Mouse (Mus musculus): Measurements from ENCODE around the gene Ptgfrn. TPM values are rescaled to one million over a fixed set of nuclear protein-coding genes. Genes with fewer than 3 reads are reported as not detected.

Ptgfrn gene
- total RNA-seq, 1 experiment from 2014 or later: 4.3 TPM

DNA sequence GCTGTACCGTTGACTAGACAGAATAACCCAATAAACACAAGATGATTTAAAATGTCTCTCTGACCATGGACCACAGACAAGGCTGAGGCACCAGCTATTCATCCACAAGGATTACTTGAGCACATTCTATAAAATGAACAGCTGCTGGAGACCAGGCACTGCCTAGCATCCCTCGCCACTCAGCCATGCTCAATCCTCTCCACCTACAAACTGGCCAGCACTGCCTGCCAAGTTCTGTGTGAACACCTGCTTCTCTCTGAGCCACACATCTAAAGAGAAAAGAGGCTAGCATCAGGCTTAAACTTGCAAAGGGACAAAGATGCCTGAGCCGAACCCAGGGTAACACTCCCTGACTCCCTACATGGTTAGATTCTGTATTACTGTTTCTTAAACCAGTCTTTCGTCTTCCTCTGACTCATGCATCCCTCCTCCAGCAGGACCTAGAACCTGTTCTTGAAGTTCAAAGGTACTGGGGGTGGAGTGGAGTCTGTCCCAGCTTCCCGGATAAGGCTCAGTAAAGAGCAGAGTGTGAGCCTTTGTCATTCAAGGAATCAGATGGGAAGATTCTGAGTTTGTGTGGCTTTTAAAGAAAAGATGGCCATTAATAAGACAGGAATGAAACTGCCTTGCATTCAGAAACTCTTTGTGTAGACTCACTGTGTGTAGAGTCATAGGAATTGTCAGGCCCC is 14.2 kb downstream of the Ptgfrn start:
- ATAC-seq (ENCODE audit: extremely low read depth, insufficient number of reproducible peaks, low FRiP score, poor library complexity, severe bottlenecking): no peak

GRCm38 (mm10) chr3:101092202-101092601 is 17.9 kb downstream of the Ptgfrn start:
- ATAC-seq (ENCODE audit: extremely low read depth, insufficient number of reproducible peaks, low FRiP score, poor library complexity, severe bottlenecking): no peak

DNA sequence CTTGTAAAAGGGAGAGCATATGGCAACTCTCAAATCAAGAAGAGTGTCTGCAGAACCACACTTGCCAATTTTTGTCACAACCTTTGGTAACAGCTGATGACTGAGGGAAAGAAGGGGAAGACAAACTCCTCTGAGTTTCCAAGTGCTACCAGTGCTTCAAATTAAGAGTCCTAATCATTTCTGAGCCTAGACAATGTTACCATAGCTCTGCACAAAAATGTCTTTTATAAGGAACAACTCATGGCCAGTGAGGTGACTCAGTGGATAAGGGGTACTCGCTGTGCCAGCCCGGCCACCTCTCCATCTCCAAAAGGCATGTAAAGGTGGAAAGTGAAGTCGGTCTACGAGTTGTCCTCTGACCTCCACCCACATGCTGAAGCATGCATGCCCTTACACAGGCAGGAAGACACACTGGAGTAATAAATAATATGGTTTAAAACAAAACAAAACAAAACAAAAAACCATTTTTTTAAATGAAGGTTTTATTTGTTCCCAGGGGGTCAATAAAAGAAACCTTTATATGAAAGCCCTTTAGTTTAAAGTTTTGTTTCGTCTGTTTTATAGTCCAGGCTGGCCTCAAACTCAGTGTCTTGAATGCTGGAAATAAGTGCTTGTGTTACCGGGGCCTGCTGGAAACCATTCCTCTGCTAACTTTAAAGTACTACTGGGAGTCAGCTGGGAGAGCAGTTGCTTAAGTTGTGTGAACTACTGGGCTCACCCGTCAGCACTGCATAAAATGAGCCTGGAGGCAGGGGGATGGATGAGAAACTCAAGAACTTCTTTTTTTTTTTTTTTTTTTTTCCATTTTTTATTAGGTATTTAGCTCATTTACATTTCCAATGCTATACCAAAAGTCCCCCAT is 23.3 kb downstream of the Ptgfrn start:
- no peak for ATAC-seq (ENCODE audit: extremely low read depth, insufficient number of reproducible peaks, low FRiP score, poor library complexity, severe bottlenecking)

- no peak for ATAC-seq (ENCODE audit: extremely low read depth, insufficient number of reproducible peaks, low FRiP score, poor library complexity, severe bottlenecking)
These were observed 29.2 kb downstream of the Ptgfrn start for GRCm38 (mm10) chr3:101080925-101081324.

- ATAC-seq (ENCODE audit: extremely low read depth, insufficient number of reproducible peaks, low FRiP score, poor library complexity, severe bottlenecking): no peak
These were observed 31.7 kb downstream of the Ptgfrn start for GRCm38 (mm10) chr3:101078344-101078743.

DNA sequence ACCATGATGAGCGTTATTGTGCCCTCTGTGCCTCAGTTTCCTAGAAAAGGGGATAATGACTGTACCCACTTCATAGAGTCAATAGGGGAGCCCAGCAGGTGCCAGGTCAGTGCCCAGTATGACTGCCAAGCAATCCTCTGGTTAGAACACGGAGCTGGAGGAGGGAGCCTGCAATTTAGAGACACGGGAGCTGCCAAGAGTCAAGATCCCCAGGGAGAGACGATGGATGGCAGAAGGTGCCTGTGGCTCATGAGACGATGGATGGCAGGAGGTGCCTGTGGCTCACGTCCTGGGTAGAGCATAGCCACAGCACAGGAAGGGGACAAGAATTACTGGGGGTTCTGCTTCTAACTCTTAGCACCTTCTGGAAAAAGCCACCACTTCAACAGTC is 32.4 kb downstream of the Ptgfrn start:
- ATAC-seq (ENCODE audit: extremely low read depth, insufficient number of reproducible peaks, low FRiP score, poor library complexity, severe bottlenecking): no peak

DNA sequence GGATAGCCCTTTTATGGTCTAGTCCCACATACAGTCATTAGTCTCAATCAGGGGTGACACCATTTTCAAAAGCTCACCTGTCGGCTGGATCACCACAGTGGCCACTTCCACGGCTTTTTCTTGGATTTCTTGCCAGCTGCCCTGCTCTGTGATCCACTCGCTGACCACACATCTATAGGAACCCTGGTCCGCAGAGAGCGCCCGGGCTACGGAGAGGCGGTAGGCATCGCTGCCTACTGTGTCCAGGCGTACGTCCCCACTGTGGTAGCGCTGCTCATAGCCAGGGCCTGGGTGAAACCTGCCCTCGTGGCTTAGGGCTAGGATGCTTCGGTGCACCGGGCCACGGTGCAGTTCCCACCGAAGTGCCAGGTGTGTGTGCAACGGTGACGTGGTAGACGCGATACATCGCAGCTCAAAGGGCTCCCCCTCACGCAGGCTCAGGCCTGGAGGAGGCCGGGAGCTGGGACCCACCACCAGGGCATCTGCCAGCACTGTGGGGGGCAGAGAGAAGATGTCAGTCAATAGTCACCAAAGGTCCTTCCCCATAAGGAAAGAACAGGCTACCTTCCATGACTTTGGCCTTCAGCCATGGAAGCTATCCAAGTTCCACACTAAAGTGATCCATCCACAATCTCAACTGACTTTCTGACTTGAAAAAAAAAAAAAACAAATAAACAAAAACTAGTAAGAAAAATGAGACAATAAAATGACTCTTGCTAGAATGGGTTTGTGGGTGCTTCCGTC is 32.9 kb downstream of the Ptgfrn start:
- no peak for ATAC-seq (ENCODE audit: extremely low read depth, insufficient number of reproducible peaks, low FRiP score, poor library complexity, severe bottlenecking)

DNA sequence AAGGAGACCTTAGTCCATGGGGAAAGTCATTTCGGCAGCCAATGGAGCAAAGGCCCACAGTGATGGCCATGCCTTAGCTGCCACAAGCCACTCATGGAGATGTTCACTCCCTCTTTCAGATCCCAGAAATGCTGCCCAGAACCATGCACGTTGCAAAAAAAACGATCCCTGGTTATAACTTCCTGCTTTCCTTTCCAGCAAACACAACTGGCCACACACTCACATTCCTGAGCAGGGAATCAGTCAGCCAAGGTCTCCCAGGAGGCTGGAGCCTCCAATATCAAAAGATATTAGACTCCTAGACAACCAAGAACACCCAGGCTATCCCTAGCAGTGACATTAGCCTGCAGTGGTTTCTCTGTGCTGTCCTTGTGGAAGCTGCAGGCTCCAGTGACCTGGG is 34.2 kb downstream of the Ptgfrn start:
- ATAC-seq (ENCODE audit: extremely low read depth, insufficient number of reproducible peaks, low FRiP score, poor library complexity, severe bottlenecking): no peak

DNA sequence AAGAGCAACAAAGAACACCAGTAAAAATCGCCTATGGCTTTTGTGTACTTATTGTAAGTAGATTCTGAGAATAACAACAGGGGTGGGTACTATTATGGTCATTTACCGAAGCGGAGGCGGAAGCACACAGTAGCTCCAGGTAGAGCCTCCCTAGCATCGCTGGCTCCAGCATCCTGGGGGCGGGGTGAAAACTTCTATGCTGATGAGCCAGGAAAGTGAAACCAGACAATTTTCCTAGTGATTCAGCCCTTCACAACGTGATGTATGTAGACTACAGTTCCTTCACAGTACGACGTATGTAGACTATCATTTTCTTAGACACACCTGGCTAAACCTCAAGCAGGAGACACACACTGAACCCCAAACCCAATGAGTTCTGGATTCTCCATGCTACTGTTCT is 36.7 kb downstream of the Ptgfrn start:
- no peak for ATAC-seq (ENCODE audit: extremely low read depth, insufficient number of reproducible peaks, low FRiP score, poor library complexity, severe bottlenecking)

- no peak for ATAC-seq (ENCODE audit: extremely low read depth, insufficient number of reproducible peaks, low FRiP score, poor library complexity, severe bottlenecking)
These were observed 37.4 kb downstream of the Ptgfrn start for GRCm38 (mm10) chr3:101072506-101073215.

DNA sequence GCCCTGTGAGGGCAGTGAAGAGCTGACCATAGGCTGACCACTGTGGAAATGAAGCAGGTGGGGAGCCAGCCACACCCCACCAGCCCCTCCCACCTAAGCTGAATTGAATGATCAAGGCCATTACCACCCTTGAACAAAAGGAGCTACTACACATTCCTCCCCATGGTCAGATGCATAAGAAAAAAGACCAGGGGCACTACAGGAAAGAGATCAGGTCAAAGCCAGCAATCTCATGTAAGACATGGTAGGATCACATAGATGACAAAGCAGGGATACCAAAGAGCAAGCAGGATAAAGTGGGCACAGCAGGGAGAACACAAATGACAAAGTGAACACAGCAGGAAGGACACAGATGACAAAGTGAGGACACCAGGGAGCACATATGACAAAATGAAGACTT is 38.5 kb downstream of the Ptgfrn start:
- ATAC-seq (ENCODE audit: extremely low read depth, insufficient number of reproducible peaks, low FRiP score, poor library complexity, severe bottlenecking): no peak

- no peak for ATAC-seq (ENCODE audit: extremely low read depth, insufficient number of reproducible peaks, low FRiP score, poor library complexity, severe bottlenecking)
These were observed 39.3 kb downstream of the Ptgfrn start for GRCm38 (mm10) chr3:101070796-101071235.

DNA sequence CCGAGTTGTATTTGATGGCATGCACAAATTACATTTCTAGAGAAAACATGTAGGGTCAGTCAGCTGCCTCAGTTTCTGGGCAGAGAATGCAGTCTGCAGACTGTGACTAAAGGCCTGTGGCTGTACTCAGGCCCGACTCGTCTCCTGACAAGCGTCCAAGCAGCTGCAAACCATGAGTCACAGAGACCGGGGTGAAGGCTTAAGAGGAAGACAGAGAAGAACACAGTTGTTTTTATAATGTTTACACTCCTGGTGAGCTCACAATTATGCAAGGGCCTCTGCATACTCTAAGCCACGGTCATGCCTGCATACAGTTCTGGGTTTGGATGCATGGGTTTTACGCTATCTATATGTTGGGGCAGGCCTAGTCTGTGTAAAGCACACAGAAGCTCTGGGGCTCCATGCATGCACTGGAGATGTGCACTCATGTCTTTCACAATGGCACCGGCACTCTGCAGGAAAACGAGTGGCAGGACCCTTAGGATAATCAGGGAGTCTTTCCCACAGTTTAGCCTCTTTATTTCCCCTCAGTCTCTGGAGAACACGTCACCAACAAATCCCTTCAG is 39.8 kb downstream of the Ptgfrn start:
- ATAC-seq (ENCODE audit: extremely low read depth, insufficient number of reproducible peaks, low FRiP score, poor library complexity, severe bottlenecking): no peak

GRCm38 (mm10) chr3:101068701-101069100 is 41.4 kb downstream of the Ptgfrn start:
- ATAC-seq (ENCODE audit: extremely low read depth, insufficient number of reproducible peaks, low FRiP score, poor library complexity, severe bottlenecking): no peak

- ATAC-seq (ENCODE audit: extremely low read depth, insufficient number of reproducible peaks, low FRiP score, poor library complexity, severe bottlenecking): peak; percentile 33
These were observed 43.9 kb downstream of the Ptgfrn start for GRCm38 (mm10) chr3:101066175-101066574.

GRCm38 (mm10) chr3:101061865-101062585 is 48.1 kb downstream of the Ptgfrn start:
- no peak for ATAC-seq (ENCODE audit: extremely low read depth, insufficient number of reproducible peaks, low FRiP score, poor library complexity, severe bottlenecking)

GRCm38 (mm10) chr3:101059214-101059613 is 50.9 kb downstream of the Ptgfrn start:
- no peak for ATAC-seq (ENCODE audit: extremely low read depth, insufficient number of reproducible peaks, low FRiP score, poor library complexity, severe bottlenecking)

- peak; percentile 72 for ATAC-seq (ENCODE audit: extremely low read depth, insufficient number of reproducible peaks, low FRiP score, poor library complexity, severe bottlenecking)
These were observed 51.9 kb downstream of the Ptgfrn start for GRCm38 (mm10) chr3:101058203-101058602.

All from neutrophil, adult 5-6 weeks (primary cell).